Mouse (Mus musculus) liver, embryonic 14.5 days (tissue): ENCODE measurements around the gene Fam71f1.

Experiments
- CTCF ChIP-seq: IDR thresholded peaks from 2 replicates; pipeline ENCODE4 v1.5.1; 2016; ENCODE audit warnings: antibody characterized with exemption, low read depth, control low read depth
- EP300 ChIP-seq: IDR thresholded peaks from 2 replicates; pipeline ENCODE4 v1.6.1; 2016; ENCODE audit warnings: antibody characterized with exemption, low read depth

DNA sequence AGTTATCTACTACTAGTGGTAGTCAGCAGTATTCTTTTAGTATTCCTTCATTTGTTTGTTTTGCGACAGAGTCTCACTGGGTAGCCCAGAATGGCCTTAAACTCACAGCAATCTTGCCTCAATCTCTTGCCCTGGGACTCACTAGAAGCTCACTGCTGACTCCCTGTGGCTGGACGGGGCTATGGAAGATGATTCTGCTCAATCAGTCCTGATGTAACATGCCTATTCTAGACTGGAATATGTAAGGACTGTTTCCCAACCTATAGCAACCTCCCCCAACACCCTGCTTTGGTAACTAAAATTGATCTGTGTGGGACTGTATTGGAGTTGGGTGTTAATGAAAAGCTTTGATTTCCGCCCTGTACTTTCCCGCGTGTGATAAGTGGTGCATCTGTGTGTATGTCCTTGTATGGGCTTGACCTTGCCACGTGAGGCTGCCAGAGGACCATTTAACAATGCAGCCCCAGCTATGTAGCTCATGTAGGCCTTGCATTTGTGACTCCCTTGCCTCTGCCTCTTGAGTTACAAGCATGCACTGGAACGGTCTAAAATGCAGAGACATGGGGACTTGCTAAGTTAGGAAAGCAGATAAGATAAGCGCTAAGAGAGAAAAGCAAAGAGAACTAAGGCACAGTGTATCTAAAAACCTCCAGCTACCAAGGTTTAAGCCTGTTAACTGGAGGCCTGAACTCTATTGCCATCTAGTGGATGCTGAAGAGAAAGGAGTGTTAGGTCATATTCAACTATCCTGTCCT lies 40.2 kb upstream of the Fam71f1 start:
- TF ChIP-seq CTCF (peak; percentile 67), EP300 (no peak)
